Mouse (Mus musculus): ENCODE data around the gene Ctu1. TPM values are rescaled to one million over a fixed set of nuclear protein-coding genes. Genes with fewer than 3 reads are reported as not detected.
"Not testable (repeated sequence)": the region's sequence is repeated elsewhere in the genome, so short reads cannot be mapped to it uniquely, and the experiment has no call there.

Ctu1 gene
- total RNA-seq, 2 experiments from 2014 or later, result 2.1 to 2.3 TPM

- no peak for DNase-seq
Measured at GRCm38 (mm10) chr7:43678517-43678916, 6.7 kb downstream of the Ctu1 start.

GRCm38 (mm10) chr7:43680960-43681359 lies 9.1 kb downstream of the Ctu1 start:
- no peak for DNase-seq

- not testable (repeated sequence) for DNase-seq
Measured at GRCm38 (mm10) chr7:43682511-43682910, 10.7 kb downstream of the Ctu1 start.

GRCm38 (mm10) chr7:43685088-43685487 lies 13.3 kb downstream of the Ctu1 start:
- no peak for DNase-seq

GRCm38 (mm10) chr7:43690118-43690517 lies 18.3 kb downstream of the Ctu1 start, which contains the start of gene Klk14:
Klk14 (plus strand) TSS chr7:43690418.
- DNase-seq, result no peak

GRCm38 (mm10) chr7:43710031-43710430 lies 38.2 kb downstream of the Ctu1 start:
- no peak for DNase-seq

GRCm38 (mm10) chr7:43712267-43712666 lies 40.5 kb downstream of the Ctu1 start, which contains the start of gene Klk13:
Klk13 (plus strand) TSS chr7:43712567.
- no peak for DNase-seq

- no peak for DNase-seq
Measured at GRCm38 (mm10) chr7:43712917-43713316, 41.1 kb downstream of the Ctu1 start.

- no peak for DNase-seq
Measured at GRCm38 (mm10) chr7:43713741-43714351, 42.0 kb downstream of the Ctu1 start.

Other genes starting within 250 kb of the Ctu1 start
- gene Lim2, start 244.3 kb upstream of the Ctu1 start, total RNA-seq (2021), result not detected
- not detected for gene Nkg7, start 234.9 kb upstream of the Ctu1 start, total RNA-seq (2021)
- gene Cldnd2, start 231.2 kb upstream of the Ctu1 start, total RNA-seq (2021), result not detected
- 100 to 1,000 TPM; 310 to 323 TPM for gene Etfb, start 227.9 kb upstream of the Ctu1 start, total RNA-seq (2021)
- gene Gm45233, start 227.9 kb upstream of the Ctu1 start, total RNA-seq (2021), result under 1 TPM; 0.46 to 0.62 TPM
- gene Vsig10l, start 208.9 kb upstream of the Ctu1 start, total RNA-seq (2021), result 1 to 10 TPM in 1 of 2 experiments, under 1 TPM in 1; 0.79 to 1.2 TPM
- under 1 TPM; 0.31 to 0.32 TPM for gene Iglon5, start 181.9 kb upstream of the Ctu1 start, total RNA-seq (2021)
- not detected for gene 4931406B18Rik, start 166.1 kb upstream of the Ctu1 start, total RNA-seq (2021)
- under 1 TPM; 0.96 to 1.00 TPM for gene Cd33, start 127.6 kb upstream of the Ctu1 start, total RNA-seq (2021)
- gene Zfp658, start 109.8 kb upstream of the Ctu1 start, total RNA-seq (2021), result under 1 TPM; 0.38 to 0.61 TPM
- gene Zfp719, start 92.4 kb upstream of the Ctu1 start, total RNA-seq (2021), result 1 to 10 TPM; 3.5 to 3.6 TPM
- not detected for gene Zfp819, start 64.8 kb upstream of the Ctu1 start, total RNA-seq (2021)
- gene Ceacam18, start 37.3 kb upstream of the Ctu1 start, total RNA-seq (2021), result not detected
- gene Siglece, start 11.9 kb upstream of the Ctu1 start, total RNA-seq (2021), result under 1 TPM; 0.31 to 0.32 TPM
- not detected for gene Klk14, start 18.4 kb downstream of the Ctu1 start, total RNA-seq (2021)
- gene Klk13, start 40.6 kb downstream of the Ctu1 start, total RNA-seq (2021), result not detected
- not detected for gene Klk12, start 96.9 kb downstream of the Ctu1 start, total RNA-seq (2021)
- not detected for gene Klk11, start 102.6 kb downstream of the Ctu1 start, total RNA-seq (2021)
- gene Klk10, start 109.0 kb downstream of the Ctu1 start, total RNA-seq (2021), result 1 to 10 TPM in 1 of 2 experiments, under 1 TPM in 1; 0.79 to 1.2 TPM
- gene Klk9, start 119.9 kb downstream of the Ctu1 start, total RNA-seq (2021), result not detected
- 1 to 10 TPM; 2.1 to 2.9 TPM for gene Klk8, start 125.6 kb downstream of the Ctu1 start, total RNA-seq (2021)
- not detected for gene Klk7, start 139.3 kb downstream of the Ctu1 start, total RNA-seq (2021)
- not detected for gene Klk6, start 152.5 kb downstream of the Ctu1 start, total RNA-seq (2021)
- gene Klk5, start 170.0 kb downstream of the Ctu1 start, total RNA-seq (2021), result not detected
- gene Klk4, start 209.1 kb downstream of the Ctu1 start, total RNA-seq (2021), result not detected